Mouse (Mus musculus) adrenal gland, adult 18-20 months (tissue): ENCODE data around the gene Cpt1b. TPM values are rescaled to one million over a fixed set of nuclear protein-coding genes. Genes with fewer than 3 reads are reported as not detected.

Experiments used
- DNase-seq, 2 experiments: peaks; one replicate each; pipeline ENCODE4 v3.0.0; 2021 to 2022; ENCODE audit warnings: low spot score in 2 of 2
- total RNA-seq, 2 experiments: library from RNA; stranded (reverse); gene quantifications; 1 replicate in 1 of 2; 2 replicates in 1 of 2; pipeline ENCODE4 v1.2.3; 2021

Cpt1b gene
- total RNA-seq, 2 experiments from 2014 or later: 115 to 251 TPM

- peak in 1 of 2 experiments; percentile 7 for DNase-seq
Observed at GRCm38 (mm10) chr15:89387127-89387526, 38.5 kb downstream of the Cpt1b start.

- no peak for DNase-seq
Observed at GRCm38 (mm10) chr15:89384617-89385016, 41.0 kb downstream of the Cpt1b start, which contains the start of gene Klhdc7b. Klhdc7b (plus strand) TSS chr15:89384917.

- DNase-seq: no peak
Observed at GRCm38 (mm10) chr15:89379429-89379828, 46.2 kb downstream of the Cpt1b start.

GRCm38 (mm10) chr15:89378831-89379401 is 46.7 kb downstream of the Cpt1b start, which contains the start of gene Odf3b:
Odf3b (minus strand) TSS chr15:89379282.
- no peak for DNase-seq

GRCm38 (mm10) chr15:89377938-89378828 is 47.5 kb downstream of the Cpt1b start:
- no peak for DNase-seq

GRCm38 (mm10) chr15:89377362-89377761 is 48.3 kb downstream of the Cpt1b start:
- DNase-seq: no peak

GRCm38 (mm10) chr15:89376957-89377356 is 48.7 kb downstream of the Cpt1b start, which contains the start of gene Tymp:
Tymp (minus strand) TSS chr15:89377039.
- no peak for DNase-seq

- DNase-seq: no peak
Observed at GRCm38 (mm10) chr15:89376040-89376439, 49.6 kb downstream of the Cpt1b start.

- DNase-seq: no peak
Observed at GRCm38 (mm10) chr15:89374801-89375534, 50.7 kb downstream of the Cpt1b start.

GRCm38 (mm10) chr15:89374340-89374739 is 51.3 kb downstream of the Cpt1b start:
- no peak for DNase-seq

- DNase-seq: peak; percentile 94 to 97
Observed at GRCm38 (mm10) chr15:89373762-89374248, 51.9 kb downstream of the Cpt1b start, which contains the start of gene Sco2. Sco2 (minus strand) TSS chr15:89373846.

GRCm38 (mm10) chr15:89373027-89373761 is 52.5 kb downstream of the Cpt1b start:
- DNase-seq: peak; percentile 76 to 84

- no peak for DNase-seq
Observed at GRCm38 (mm10) chr15:89372536-89372935, 53.1 kb downstream of the Cpt1b start.

- no peak for DNase-seq
Observed at GRCm38 (mm10) chr15:89372068-89372467, 53.6 kb downstream of the Cpt1b start.

Other genes starting within 250 kb of the Cpt1b start
- 100 to 1,000 TPM in 1 of 2 experiments, 10 to 100 TPM in 1; 84.0 to 113 TPM for gene Plxnb2, start 245.1 kb downstream of the Cpt1b start, total RNA-seq
- gene Dennd6b, start 229.4 kb downstream of the Cpt1b start, total RNA-seq: 1 to 10 TPM; 5.2 to 5.4 TPM
- 10 to 100 TPM; 46.6 to 48.3 TPM for gene Ppp6r2, start 214.3 kb downstream of the Cpt1b start, total RNA-seq
- gene Sbf1, start 110.6 kb downstream of the Cpt1b start, total RNA-seq: 10 to 100 TPM; 71.9 to 89.4 TPM
- not detected for gene Adm2, start 103.1 kb downstream of the Cpt1b start, total RNA-seq
- gene Miox, start 91.5 kb downstream of the Cpt1b start, total RNA-seq: 1 to 10 TPM in 1 of 2 experiments, not detected in 1; 4.2 TPM
- gene Lmf2, start 70.2 kb downstream of the Cpt1b start, total RNA-seq: 10 to 100 TPM; 34.4 to 40.0 TPM
- gene Ncaph2, start 70.1 kb downstream of the Cpt1b start, total RNA-seq: 10 to 100 TPM; 67.7 to 69.6 TPM
- gene Sco2, start 52.0 kb downstream of the Cpt1b start, total RNA-seq: 10 to 100 TPM; 31.9 to 33.3 TPM
- gene Tymp, start 48.8 kb downstream of the Cpt1b start, total RNA-seq: under 1 TPM; 0.33 to 0.38 TPM
- under 1 TPM; 0.58 to 0.73 TPM for gene Odf3b, start 46.6 kb downstream of the Cpt1b start, total RNA-seq
- not detected for gene Klhdc7b, start 40.9 kb downstream of the Cpt1b start, total RNA-seq
- not detected for gene Syce3, start 15.4 kb downstream of the Cpt1b start, total RNA-seq
- gene C730034F03Rik, start 3.7 kb upstream of the Cpt1b start, total RNA-seq: 1 to 10 TPM; 1.0 to 1.6 TPM
- 1 to 10 TPM; 1.5 to 2.7 TPM for gene Gm44502, start 3.8 kb upstream of the Cpt1b start, total RNA-seq
- 10 to 100 TPM; 60.5 to 88.0 TPM for gene Chkb, start 4.0 kb upstream of the Cpt1b start, total RNA-seq
- gene Mapk8ip2, start 28.1 kb upstream of the Cpt1b start, total RNA-seq: 10 to 100 TPM in 1 of 2 experiments, 1 to 10 TPM in 1; 8.1 to 10.9 TPM
- 10 to 100 TPM; 18.2 to 26.5 TPM for gene Arsa, start 51.6 kb upstream of the Cpt1b start, total RNA-seq
- gene Shank3, start 73.8 kb upstream of the Cpt1b start, total RNA-seq: 10 to 100 TPM; 28.8 to 32.5 TPM
- gene Acr, start 142.5 kb upstream of the Cpt1b start, total RNA-seq: not detected
- 1 to 10 TPM; 9.2 to 9.9 TPM for gene Rabl2, start 166.1 kb upstream of the Cpt1b start, total RNA-seq